Mouse (Mus musculus) megakaryocyte, embryonic 14.5 days (primary cell): Measurements from ENCODE around the gene Fancm.

Source experiments
- FLI1 ChIP-seq: IDR thresholded peaks from 2 replicates; pipeline ENCODE4 v1.6.1; 2012; ENCODE audit warnings: low read length, inconsistent platforms, mixed read lengths
- GATA1 ChIP-seq: IDR thresholded peaks from 3 replicates; pipeline ENCODE4 v1.6.1; 2012; ENCODE audit warnings: mixed read lengths, low read length, inconsistent platforms, borderline replicate concordance

DNA sequence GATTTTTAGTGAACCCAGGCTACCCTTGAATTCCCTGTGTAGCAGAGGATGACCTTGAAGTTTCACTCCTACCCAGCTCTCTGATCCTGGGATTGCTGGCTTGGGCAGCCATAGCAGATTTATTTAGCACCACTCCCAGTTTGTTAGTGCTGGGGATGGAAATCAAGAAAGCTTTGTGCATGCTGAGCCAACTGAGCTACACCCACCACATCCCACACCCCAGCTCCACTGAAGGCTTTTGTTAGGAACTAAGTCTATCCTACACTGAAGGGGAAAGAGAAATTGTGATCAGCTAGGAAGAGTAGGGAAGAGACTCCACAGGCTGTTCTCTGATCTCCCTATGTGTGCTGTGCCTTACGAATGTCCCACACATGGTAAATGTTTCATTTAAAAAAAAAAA, 37.4 kb downstream of the Fancm start:
- TF ChIP-seq GATA1, result no peak
- no peak for TF ChIP-seq FLI1
